Mouse (Mus musculus) spleen, adult 2 months (tissue): ENCODE measurements around the gene Srsf11.

Source experiments
- CTCF ChIP-seq: fragments of 200-500 bp; IDR thresholded peaks from 2 replicates; pipeline ENCODE4 v1.5.1; 2011; ENCODE audit warnings: mild to moderate bottlenecking, inconsistent platforms; ENCODE audit not compliant: insufficient read depth, insufficient read length, insufficient replicate concordance; ENCODE audit errors: extremely low read depth
- POLR2A ChIP-seq: fragments of 200-500 bp; IDR thresholded peaks from 2 replicates; pipeline ENCODE4 v1.6.1; 2011; ENCODE audit warnings: low read depth, low read length, inconsistent platforms

- no peak for TF ChIP-seq CTCF
- no peak for TF ChIP-seq POLR2A
Observed at GRCm38 (mm10) chr3:157973236-157973635, 63.2 kb downstream of the Srsf11 start.
